Mouse (Mus musculus) cerebellum, postnatal 4 days (tissue): ENCODE data around the gene Polr2f.

ENCODE experiments used
- DNase-seq, 2 experiments: peaks; one replicate each; pipeline ENCODE4 v3.0.0; 2022; ENCODE audit warnings: low spot score in 2 of 2, mixed read lengths in 1 of 2

Polr2f gene

GRCm38 (mm10) chr15:79155572-79155971 lies 14.8 kb downstream of the Polr2f start:
- DNase-seq = no peak

DNA sequence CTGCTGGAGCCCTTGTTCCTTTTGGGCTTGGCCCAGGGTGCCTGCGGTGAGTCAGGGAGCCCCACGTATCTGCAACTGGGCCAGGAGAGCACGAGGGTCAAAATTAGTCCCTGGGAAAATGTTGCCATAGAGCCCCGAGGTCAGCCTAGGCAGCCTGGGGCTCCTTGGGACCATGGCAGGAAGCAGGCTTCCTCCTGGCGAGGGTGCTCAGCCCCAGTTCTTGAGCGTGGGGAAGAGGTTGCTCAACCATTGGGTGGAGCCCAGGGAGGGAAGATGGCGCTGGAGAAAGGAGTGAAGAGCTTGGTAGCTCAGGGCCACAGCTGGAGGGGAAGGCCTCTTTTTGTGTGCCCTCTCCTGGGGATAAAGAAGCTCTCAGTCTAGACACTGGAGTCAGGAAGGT lies 21.5 kb downstream of the Polr2f start:
- no peak for DNase-seq

GRCm38 (mm10) chr15:79162822-79163221 lies 22.0 kb downstream of the Polr2f start:
- DNase-seq = no peak

DNA sequence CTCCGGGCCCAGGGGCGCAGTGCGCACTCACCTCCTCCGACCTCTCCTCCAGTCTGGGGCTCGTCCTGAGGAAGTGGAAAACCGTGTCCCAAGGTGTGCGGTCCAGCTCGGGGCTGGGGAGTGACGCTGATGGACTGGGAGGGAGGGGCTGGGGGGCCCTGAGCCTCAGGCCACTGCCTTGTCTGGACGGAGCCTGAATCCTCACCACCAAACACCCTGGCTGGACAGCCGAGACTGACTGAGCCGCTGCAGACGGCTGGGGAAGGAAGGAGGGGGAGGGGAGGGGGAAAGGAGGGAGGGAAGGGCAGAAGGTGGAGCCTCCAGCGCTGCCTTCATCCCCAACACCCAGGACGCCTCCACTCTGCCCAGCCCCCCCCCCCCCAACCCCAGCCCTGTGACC lies 23.4 kb downstream of the Polr2f start:
- no peak for DNase-seq

DNA sequence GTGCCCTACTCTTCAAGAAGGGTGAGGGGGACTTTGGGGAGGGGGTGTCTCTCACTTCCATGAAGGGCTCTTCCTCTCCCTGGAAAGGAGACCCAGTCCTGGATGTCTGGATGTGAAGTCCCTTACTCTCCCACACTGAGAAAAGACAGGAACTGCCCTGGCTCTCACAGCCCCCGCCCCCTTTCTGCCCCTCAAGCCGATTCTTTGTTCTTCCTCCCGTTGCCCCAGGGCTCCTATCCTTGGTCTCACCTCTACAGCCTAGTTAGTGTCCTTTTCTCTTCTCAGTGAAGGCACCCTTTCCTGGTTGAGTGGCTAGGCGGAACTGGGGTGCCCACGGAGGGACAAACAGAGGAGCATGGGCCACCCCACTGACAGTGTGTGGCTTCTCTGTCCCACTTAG lies 24.3 kb downstream of the Polr2f start, which contains the start of gene Sox10:
TSS of gene Sox10 (minus strand) at position 101 of the 400 bp plus-strand sequence.
- no peak for DNase-seq

GRCm38 (mm10) chr15:79166712-79167111 lies 25.9 kb downstream of the Polr2f start:
- no peak for DNase-seq

DNA sequence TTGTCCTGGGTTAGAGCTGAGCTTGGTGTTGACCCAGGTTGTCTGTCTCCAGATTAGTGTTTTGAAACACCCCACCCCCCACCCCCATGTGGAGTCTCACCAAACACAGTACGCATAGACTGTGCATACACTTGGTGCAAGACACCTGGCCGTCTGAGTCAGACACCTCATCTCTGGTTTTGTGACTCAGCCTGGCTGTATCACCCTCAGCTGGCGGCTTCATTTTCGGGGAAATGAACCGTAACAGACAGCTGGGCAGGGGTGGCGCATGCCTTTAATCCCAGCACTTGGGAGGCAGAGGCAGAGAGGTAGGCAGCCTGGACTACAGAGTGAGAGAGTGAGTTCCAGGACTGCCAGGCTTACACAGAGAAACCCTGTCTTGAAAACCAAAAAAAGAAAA lies 36.1 kb downstream of the Polr2f start:
- DNase-seq = no peak

GRCm38 (mm10) chr15:79185213-79185612 lies 44.4 kb downstream of the Polr2f start:
- DNase-seq = no peak

GRCm38 (mm10) chr15:79187819-79188218 lies 47.0 kb downstream of the Polr2f start:
- no peak for DNase-seq

GRCm38 (mm10) chr15:79191426-79191825 lies 50.6 kb downstream of the Polr2f start:
- DNase-seq = no peak

DNA sequence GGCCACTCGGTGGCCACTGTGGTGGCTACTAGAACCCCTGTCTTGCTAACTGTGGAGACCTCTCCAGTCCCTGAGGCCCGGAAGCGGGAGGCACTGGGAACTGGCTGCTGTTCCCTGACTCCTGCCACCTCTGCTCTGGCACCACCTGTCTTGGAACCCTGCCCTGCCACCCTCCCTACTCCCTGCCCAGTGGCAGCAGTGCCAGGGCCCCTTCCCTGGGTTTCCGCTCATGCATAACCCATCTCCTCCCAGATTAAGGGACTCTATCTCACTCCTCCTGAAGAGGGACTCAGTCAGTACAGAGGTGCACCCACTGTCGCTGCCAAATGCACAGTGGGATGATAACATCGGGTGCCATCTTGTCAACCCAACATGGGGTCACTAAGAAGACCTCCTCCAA lies 51.6 kb downstream of the Polr2f start:
- DNase-seq = no peak

- peak in 1 of 2 experiments; percentile 42 for DNase-seq
These were observed 52.4 kb downstream of the Polr2f start for GRCm38 (mm10) chr15:79192885-79193845.

DNA sequence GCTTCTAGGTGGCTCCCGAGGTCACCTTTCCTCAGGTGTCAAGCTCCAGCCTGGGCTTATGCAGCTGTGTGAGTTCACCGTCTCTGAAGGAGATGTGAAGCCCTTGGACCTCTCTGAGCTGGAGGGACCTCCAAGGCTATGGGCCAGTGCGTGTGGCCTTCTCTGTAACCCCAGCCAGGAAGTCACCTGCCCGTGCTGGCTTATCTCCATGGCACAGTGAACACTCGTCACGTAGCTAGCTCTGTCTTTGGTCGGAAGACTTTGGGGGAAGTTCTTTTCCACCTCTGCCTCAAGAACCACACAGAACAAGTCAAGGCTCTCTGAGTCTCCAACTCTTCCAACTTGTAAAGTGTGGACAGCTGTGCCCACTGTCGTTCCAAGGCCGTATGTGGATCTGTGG lies 53.2 kb downstream of the Polr2f start:
- no peak for DNase-seq

- DNase-seq = no peak
These were observed 54.1 kb downstream of the Polr2f start for GRCm38 (mm10) chr15:79194946-79195345.

DNA sequence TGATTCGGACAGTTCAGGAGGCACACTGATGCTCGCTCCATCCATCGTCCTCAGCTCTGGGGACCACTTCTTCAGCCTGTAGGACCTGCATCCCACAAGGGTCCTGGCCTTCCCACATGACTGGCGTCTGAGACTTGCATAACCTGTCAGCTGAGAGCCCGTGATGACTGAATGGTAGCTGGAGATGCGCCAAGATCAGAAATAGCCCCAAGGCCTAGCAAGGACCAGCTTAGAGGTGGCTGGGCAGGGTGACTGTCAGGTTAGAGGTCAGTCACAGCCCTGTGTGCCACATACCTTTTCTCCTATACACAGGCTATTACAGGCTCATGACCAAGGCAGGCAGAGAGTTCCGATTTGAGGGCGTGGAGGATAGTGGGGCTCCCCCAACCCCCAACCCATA lies 54.7 kb downstream of the Polr2f start:
- no peak for DNase-seq

DNA sequence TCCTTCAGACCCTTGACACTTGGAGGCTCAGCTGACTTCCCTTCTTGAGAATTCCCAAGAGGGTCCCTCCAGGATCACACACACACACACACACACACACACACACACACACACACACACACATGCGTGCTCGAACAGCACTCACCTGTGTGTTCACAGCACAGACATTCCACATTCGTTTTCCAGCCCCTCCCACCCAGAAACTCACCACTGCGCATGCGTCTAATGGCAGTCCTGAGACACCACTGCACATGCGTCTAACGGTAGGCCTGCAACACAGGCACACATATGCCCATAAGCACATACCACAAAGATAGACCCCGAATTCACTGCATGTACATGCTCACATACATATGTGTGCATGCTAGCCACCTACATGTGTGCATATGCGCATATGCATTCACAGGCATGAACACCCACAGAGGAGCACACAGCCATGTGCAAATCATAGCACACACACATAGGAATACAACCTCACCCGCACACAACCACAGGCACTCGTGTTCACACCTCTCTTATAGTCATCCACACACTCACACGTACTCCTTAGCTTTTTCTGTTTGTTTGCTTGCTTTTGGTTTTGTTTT lies 58.7 kb downstream of the Polr2f start:
- DNase-seq = no peak
